Mouse (Mus musculus) left cerebral cortex, adult 11 months (tissue): ENCODE data around the gene Serpinb6a.

Experiments used
- DNase-seq: peaks from one replicate; pipeline ENCODE4 v3.0.0; 2022; ENCODE audit warnings: low spot score

Serpinb6a gene

GRCm38 (mm10) chr13:33905176-33905954 lies 97.2 kb downstream of the Serpinb6a start, which contains the start of gene Serpinb6c:
TSS of gene Serpinb6c (minus strand) at chr13:33905708.
- DNase-seq = no peak

DNA sequence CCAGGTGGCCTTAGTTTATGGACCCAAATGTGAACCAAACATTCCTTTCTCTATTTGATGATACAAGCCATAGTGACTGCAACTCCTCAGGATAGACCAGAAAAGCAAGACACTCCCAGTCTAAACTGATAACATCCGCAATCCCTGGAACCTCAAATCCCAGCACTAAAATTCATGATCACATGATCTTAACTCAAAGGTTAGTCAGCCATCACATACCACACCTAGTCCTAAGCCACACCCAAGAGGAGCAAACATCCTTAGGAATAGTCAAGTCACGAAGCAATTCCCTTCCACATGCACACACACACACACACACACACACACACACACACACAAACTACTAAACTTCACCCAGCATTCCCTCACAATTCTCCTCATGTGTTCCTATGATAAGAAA lies 99.3 kb downstream of the Serpinb6a start:
- no peak for DNase-seq

DNA sequence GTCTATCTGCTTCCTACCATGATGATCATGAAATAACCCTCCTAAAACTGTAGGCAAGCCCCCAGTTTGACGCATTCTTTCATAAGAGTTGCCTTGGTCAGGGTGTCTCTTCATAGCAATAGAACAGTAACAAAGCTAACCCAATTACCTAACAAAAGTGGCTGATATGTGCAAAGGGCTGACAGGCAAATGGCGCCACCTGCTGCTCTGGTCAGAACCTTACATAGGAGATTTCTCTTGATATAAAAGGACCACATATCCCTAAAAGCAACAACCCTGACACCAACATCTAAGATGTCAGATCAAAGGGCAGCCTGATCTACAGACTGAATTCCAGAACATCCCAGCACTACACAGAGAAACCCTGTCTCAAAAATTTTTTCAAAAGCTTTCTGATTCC lies 108.4 kb downstream of the Serpinb6a start:
- no peak for DNase-seq
